Mouse (Mus musculus): ENCODE data around the gene Ager. TPM values are rescaled to one million over a fixed set of nuclear protein-coding genes. Genes with fewer than 3 reads are reported as not detected.

The Ager gene
- polyA plus RNA-seq, 1 experiment from 2014 or later: 1.3 TPM

GRCm38 (mm10) chr17:34627943-34628643, 30.4 kb downstream of the Ager start, which contains the start of gene Ppt2:
TSS of gene Ppt2 (minus strand) at chr17:34628510.
- H3K4me2 ChIP-seq: peak within 1 kb of the TSS; percentile 93
- ATAC-seq: 0 out of 2 replicates have a peak, but pooled peaks have one; percentile 6
- H3K9ac ChIP-seq: peak within 1 kb of the TSS; percentile 76
- peaks cover 16% of the 10 kb centered on the region; the same call in 1 of the 2 replicates for H3K36me3 ChIP-seq
- peaks cover 61% of the 10 kb centered on the region for H3K4me1 ChIP-seq
- H3K9me3 ChIP-seq (replicated peaks): no peaks in the 10 kb centered on the region
- H3K27me3 ChIP-seq (replicated peaks): peaks cover 60% of the 10 kb centered on the region
- H3K4me3 ChIP-seq: peak within 1 kb of the TSS; percentile 73
- 11% methylated on average over 29 of the region's 29 CpGs for WGBS (ENCODE audit: insufficient replicate concordance)
- peak within 1 kb of the TSS; percentile 78 for H3K27ac ChIP-seq

GRCm38 (mm10) chr17:34628644-34628967, 30.9 kb downstream of the Ager start:
- no peak for ATAC-seq
- Histone ChIP-seq H3K9me3 (replicated peaks) (no peaks in the 10 kb centered on the region), H3K9ac (no peak overlapping the region), H3K27ac (no peak overlapping the region), H3K4me1 (peaks cover 61% of the 10 kb centered on the region), H3K4me3 (no peak overlapping the region), H3K27me3 (replicated peaks) (peaks cover 65% of the 10 kb centered on the region), H3K36me3 (peaks cover 16% of the 10 kb centered on the region; the same call in 1 of the 2 replicates), H3K4me2 (peak overlapping the region; percentile 93)
- WGBS (ENCODE audit: insufficient replicate concordance): 42% methylated on average over 5 of the region's 5 CpGs

GRCm38 (mm10) chr17:34629221-34629751, 31.6 kb downstream of the Ager start, which contains the start of gene Prrt1:
TSS of gene Prrt1 (plus strand) at chr17:34629533.
- Histone ChIP-seq H3K4me3 (no peak within 1 kb of the TSS), H3K27ac (no peak within 1 kb of the TSS), H3K36me3 (peaks cover 11% of the 10 kb centered on the region; the same call in 1 of the 2 replicates), H3K9me3 (replicated peaks) (no peaks in the 10 kb centered on the region), H3K4me1 (peaks cover 61% of the 10 kb centered on the region), H3K9ac (no peak within 1 kb of the TSS), H3K4me2 (peak within 1 kb of the TSS; percentile 93), H3K27me3 (replicated peaks) (peaks cover 71% of the 10 kb centered on the region)
- WGBS (ENCODE audit: insufficient replicate concordance): 12% methylated on average over 16 of the region's 16 CpGs
- ATAC-seq: no peak

- WGBS (ENCODE audit: insufficient replicate concordance): 13% methylated on average over 12 of the region's 12 CpGs
- Histone ChIP-seq H3K36me3 (peaks cover 10% of the 10 kb centered on the region; the same call in 1 of the 2 replicates), H3K9me3 (replicated peaks) (no peaks in the 10 kb centered on the region), H3K9ac (no peak overlapping the region), H3K4me2 (peak overlapping the region; percentile 56; the same call in 1 of the 2 replicates), H3K27me3 (replicated peaks) (peaks cover 71% of the 10 kb centered on the region), H3K27ac (no peak overlapping the region), H3K4me1 (peaks cover 61% of the 10 kb centered on the region), H3K4me3 (no peak overlapping the region)
- no peak for ATAC-seq
Observed at GRCm38 (mm10) chr17:34629796-34630603, 32.3 kb downstream of the Ager start.

- no peak overlapping the region for H3K9ac ChIP-seq
- H3K4me1 ChIP-seq: peaks cover 57% of the 10 kb centered on the region
- WGBS (ENCODE audit: insufficient replicate concordance): 3% methylated on average over 48 of the region's 48 CpGs
- no peak for ATAC-seq
- H3K36me3 ChIP-seq: peaks cover 2% of the 10 kb centered on the region; the same call in 1 of the 2 replicates
- no peak overlapping the region for H3K27ac ChIP-seq
- H3K4me3 ChIP-seq: peak overlapping the region; percentile 39
- H3K9me3 ChIP-seq (replicated peaks): no peaks in the 10 kb centered on the region
- peak overlapping the region; percentile 56 for H3K4me2 ChIP-seq
- H3K27me3 ChIP-seq (replicated peaks): peaks cover 75% of the 10 kb centered on the region
Observed at GRCm38 (mm10) chr17:34630761-34631301, 33.2 kb downstream of the Ager start.

- Histone ChIP-seq H3K4me1 (peaks cover 49% of the 10 kb centered on the region), H3K4me3 (peak overlapping the region; percentile 32), H3K9ac (no peak overlapping the region), H3K27me3 (replicated peaks) (peaks cover 83% of the 10 kb centered on the region), H3K27ac (no peak overlapping the region), H3K36me3 (no peaks in the 10 kb centered on the region), H3K4me2 (peak overlapping the region; percentile 67), H3K9me3 (replicated peaks) (no peaks in the 10 kb centered on the region)
- WGBS (ENCODE audit: insufficient replicate concordance): 13% methylated on average over 12 of the region's 12 CpGs
- ATAC-seq: no peak
Observed at GRCm38 (mm10) chr17:34631647-34632046, 34.0 kb downstream of the Ager start.

GRCm38 (mm10) chr17:34632261-34632691, 34.6 kb downstream of the Ager start:
- Histone ChIP-seq H3K9ac (no peak overlapping the region), H3K27me3 (replicated peaks) (peaks cover 82% of the 10 kb centered on the region)

GRCm38 (mm10) chr17:34635671-34636070, 38.0 kb downstream of the Ager start:
- no peak for ATAC-seq
- no peak overlapping the region for H3K4me2 ChIP-seq
- peaks cover 54% of the 10 kb centered on the region for H3K27me3 ChIP-seq (replicated peaks)
- H3K4me3 ChIP-seq: no peak overlapping the region
- H3K27ac ChIP-seq: no peak overlapping the region
- H3K36me3 ChIP-seq: no peaks in the 10 kb centered on the region
- H3K9me3 ChIP-seq (replicated peaks): no peaks in the 10 kb centered on the region
- peaks cover 20% of the 10 kb centered on the region for H3K4me1 ChIP-seq
- no peak overlapping the region for H3K9ac ChIP-seq
- WGBS (ENCODE audit: insufficient replicate concordance): 43% methylated on average over 2 of the region's 2 CpGs

More at GRCm38 (mm10) chr17:34632261-34632691, 34.6 kb downstream of the Ager start:
- H3K9me3 ChIP-seq (replicated peaks): no peaks in the 10 kb centered on the region
- H3K36me3 ChIP-seq: no peaks in the 10 kb centered on the region
- ATAC-seq: peak; percentile 43
- H3K4me2 ChIP-seq: peak overlapping the region; percentile 67
- H3K4me3 ChIP-seq: peak overlapping the region; percentile 32
- under 1% methylated on average over 26 of the region's 26 CpGs for WGBS (ENCODE audit: insufficient replicate concordance)
- no peak overlapping the region for H3K27ac ChIP-seq
- peaks cover 46% of the 10 kb centered on the region for H3K4me1 ChIP-seq

GRCm38 (mm10) chr17:34637459-34637858, 39.8 kb downstream of the Ager start:
- H3K27ac ChIP-seq: no peak overlapping the region
- H3K27me3 ChIP-seq (replicated peaks): peaks cover 47% of the 10 kb centered on the region
- no peaks in the 10 kb centered on the region for H3K36me3 ChIP-seq
- no peak overlapping the region for H3K4me3 ChIP-seq
- peaks cover 2% of the 10 kb centered on the region; the same call in 1 of the 2 replicates for H3K4me1 ChIP-seq
- ATAC-seq: no peak
- no peak overlapping the region for H3K4me2 ChIP-seq
- H3K9me3 ChIP-seq (replicated peaks): no peaks in the 10 kb centered on the region
- 39% methylated on average over 3 of the region's 3 CpGs for WGBS (ENCODE audit: insufficient replicate concordance)
- H3K9ac ChIP-seq: no peak overlapping the region

GRCm38 (mm10) chr17:34639461-34640255, 42.0 kb downstream of the Ager start:
- H3K36me3 ChIP-seq: no peaks in the 10 kb centered on the region
- no peak overlapping the region for H3K4me2 ChIP-seq
- H3K4me3 ChIP-seq: no peak overlapping the region
- peaks cover 32% of the 10 kb centered on the region for H3K27me3 ChIP-seq (replicated peaks)
- ATAC-seq: no peak
- H3K27ac ChIP-seq: no peak overlapping the region
- no peak overlapping the region for H3K9ac ChIP-seq
- 63% methylated on average over 7 of the region's 7 CpGs for WGBS (ENCODE audit: insufficient replicate concordance)
- no peaks in the 10 kb centered on the region for H3K9me3 ChIP-seq (replicated peaks)
- H3K4me1 ChIP-seq: 0 out of 2 replicates have a peak, but pooled peaks cover 8% of the 10 kb centered on the region

Measured in liver, embryonic 12.5 days (tissue).